Mouse (Mus musculus) CH12.LX (cell line): Measurements from ENCODE around the gene Deup1. TPM values are rescaled to one million over a fixed set of nuclear protein-coding genes. Genes with fewer than 3 reads are reported as not detected.

Experiments
- DNase-seq: peaks from one replicate; pipeline ENCODE4 v3.0.0-alpha.2; 2013; ENCODE audit errors: extremely low read depth
- H3K27ac ChIP-seq: 2 replicates; pipeline ENCODE4 v1.5.1; 2012; ENCODE audit warnings: low read depth, mild to moderate bottlenecking, control low read depth, moderate library complexity; ENCODE audit not compliant: insufficient read depth
- H3K27me3 ChIP-seq: replicated peaks from 2 replicates; pipeline ENCODE3; 2012; ENCODE audit warnings: inconsistent platforms
- H3K36me3 ChIP-seq, 2 experiments: replicated peaks in 1 of 2; 2 replicates each; pipeline versions ENCODE3 to v1.6.1; 2012; ENCODE audit warnings: inconsistent platforms in 1 of 2, low read length in 1 of 2, mild to moderate bottlenecking in 1 of 2, mixed read lengths in 1 of 2, moderate library complexity in 1 of 2; ENCODE audit not compliant: control insufficient read depth in 1 of 2, insufficient read depth in 1 of 2
- H3K4me1 ChIP-seq, 2 experiments: 2 replicates each; pipeline ENCODE4 v1.6.1; 2012; ENCODE audit warnings: inconsistent platforms in 1 of 2, moderate library complexity in 1 of 2; ENCODE audit not compliant: insufficient read depth in 2 of 2, control insufficient read depth in 1 of 2
- H3K4me2 ChIP-seq: 2 replicates; pipeline ENCODE4 v1.6.1; 2012; ENCODE audit warnings: low read depth, mild to moderate bottlenecking, control low read depth; ENCODE audit not compliant: poor library complexity, insufficient read depth, severe bottlenecking
- H3K4me3 ChIP-seq, 3 experiments: fragments of 150-350 bp in 1 of 3; sonication (generic) in 1 of 3; replicated peaks in 1 of 3; 2 replicates each; pipeline versions ENCODE3 to v1.5.1; 2011 to 2012; ENCODE audit warnings: low read depth in 2 of 3, low read length in 2 of 3, mild to moderate bottlenecking in 2 of 3, moderate library complexity in 2 of 3, control low read depth in 1 of 3, improper control_type of control experiment in 1 of 3, inconsistent platforms in 1 of 3, mixed read lengths in 1 of 3; ENCODE audit not compliant: poor library complexity in 1 of 3
- H3K79me2 ChIP-seq: replicated peaks from 2 replicates; pipeline ENCODE4 v1.6.1; 2012; ENCODE audit warnings: mild to moderate bottlenecking, moderate library complexity; ENCODE audit not compliant: control insufficient read depth, poor library complexity, insufficient read depth, severe bottlenecking; ENCODE audit errors: extremely low read depth
- H3K9ac ChIP-seq: 2 replicates; pipeline ENCODE4 v1.6.1; 2012; ENCODE audit warnings: low read depth, mild to moderate bottlenecking, control low read depth, moderate library complexity; ENCODE audit not compliant: insufficient read depth
- H3K9me3 ChIP-seq: replicated peaks from 2 replicates; pipeline ENCODE3; 2012; ENCODE audit warnings: low read length, inconsistent platforms, mixed read lengths
- CHD1 ChIP-seq: IDR thresholded peaks from 2 replicates; pipeline ENCODE4 v1.6.1; 2012; ENCODE audit warnings: low read depth, low read length, improper control_type of control experiment, inconsistent platforms
- CTCF ChIP-seq, 2 experiments: IDR thresholded peaks in 1 of 2; conservative IDR thresholded peaks in 1 of 2; 2 replicates each; pipeline ENCODE4 v1.5.1; 2011 to 2012; ENCODE audit warnings: low read depth in 2 of 2, low read length in 2 of 2, improper control_type of control experiment in 1 of 2, inconsistent platforms in 1 of 2, mild to moderate bottlenecking in 1 of 2, moderate library complexity in 1 of 2
- ELF1 ChIP-seq: IDR thresholded peaks from 2 replicates; pipeline ENCODE4 v1.6.1; 2014; ENCODE audit warnings: low read depth, mild to moderate bottlenecking, inconsistent platforms, low read length, improper control_type of control experiment
- EP300 ChIP-seq: IDR thresholded peaks from 2 replicates; pipeline ENCODE4 v1.6.1; 2011; ENCODE audit warnings: low read length, improper control_type of control experiment
- ETS1 ChIP-seq: conservative IDR thresholded peaks from 2 replicates; pipeline ENCODE4 v1.6.1; 2012; ENCODE audit warnings: low read depth, mild to moderate bottlenecking, inconsistent platforms, low read length, improper control_type of control experiment, moderate library complexity
- HCFC1 ChIP-seq: IDR thresholded peaks from 2 replicates; pipeline ENCODE4 v1.6.1; 2012; ENCODE audit warnings: low read depth, mild to moderate bottlenecking, inconsistent platforms, low read length, improper control_type of control experiment
- IRF4 ChIP-seq: IDR thresholded peaks from 2 replicates; pipeline ENCODE4 v1.6.1; 2014; ENCODE audit warnings: low read depth, mild to moderate bottlenecking, inconsistent platforms, low read length, improper control_type of control experiment
- JUN ChIP-seq: IDR thresholded peaks from 2 replicates; pipeline ENCODE4 v1.6.1; 2011; ENCODE audit warnings: low read depth, mild to moderate bottlenecking, low read length, improper control_type of control experiment, moderate library complexity; ENCODE audit not compliant: insufficient read depth
- JUND ChIP-seq: conservative IDR thresholded peaks from 2 replicates; pipeline ENCODE4 v1.6.1; 2011; ENCODE audit warnings: low read depth, low read length, improper control_type of control experiment
- MAZ ChIP-seq: IDR thresholded peaks from 2 replicates; pipeline ENCODE4 v1.6.1; 2012; ENCODE audit warnings: low read depth, mild to moderate bottlenecking, inconsistent platforms, low read length, improper control_type of control experiment, moderate library complexity
- MEF2A ChIP-seq: IDR thresholded peaks from 2 replicates; pipeline ENCODE4 v1.6.1; 2014; ENCODE audit warnings: low read depth, mild to moderate bottlenecking, inconsistent platforms, low read length, improper control_type of control experiment, borderline replicate concordance
- PAX5 ChIP-seq: IDR thresholded peaks from 2 replicates; pipeline ENCODE4 v1.6.1; 2012; ENCODE audit warnings: low read length, inconsistent platforms, mixed read lengths
- RAD21 ChIP-seq: IDR thresholded peaks from 2 replicates; pipeline ENCODE4 v1.6.1; 2011; ENCODE audit warnings: low read depth, mild to moderate bottlenecking, low read length, improper control_type of control experiment, moderate library complexity
- SIN3A ChIP-seq: IDR thresholded peaks from 2 replicates; pipeline ENCODE4 v1.6.1; 2012; ENCODE audit warnings: low read length, improper control_type of control experiment, inconsistent platforms
- USF1 ChIP-seq: IDR thresholded peaks from 2 replicates; pipeline ENCODE4 v1.6.1; 2014; ENCODE audit warnings: low read depth, mild to moderate bottlenecking, inconsistent platforms, low read length, improper control_type of control experiment
- USF2 ChIP-seq: conservative IDR thresholded peaks from 2 replicates; pipeline ENCODE4 v1.6.1; 2011; ENCODE audit warnings: low read depth, low read length, improper control_type of control experiment
- ZC3H11A ChIP-seq: IDR thresholded peaks from 2 replicates; pipeline ENCODE4 v1.6.1; 2012; ENCODE audit warnings: low read depth, mild to moderate bottlenecking, inconsistent platforms, low read length, improper control_type of control experiment
- ZKSCAN1 ChIP-seq: IDR thresholded peaks from 2 replicates; pipeline ENCODE4 v1.6.1; 2012; ENCODE audit warnings: low read depth, inconsistent platforms, low read length, improper control_type of control experiment, borderline replicate concordance
- ZNF384 ChIP-seq: IDR thresholded peaks from 2 replicates; pipeline ENCODE4 v1.6.1; 2012; ENCODE audit warnings: low read depth, low read length, improper control_type of control experiment, inconsistent platforms
- dilution Hi-C: fragments of 300-500 bp; cut with MboI; formaldehyde crosslinking; loops from 2 replicates; pipeline ENCODE4 v1.14.3; 2020; ENCODE audit warnings: low sequenced_read_pairs; ENCODE audit not compliant: extremely low pct_unique_long_range_greater_than_20kb, extremely low pct_ligation_motif_present
- in situ Hi-C: fragments of 300-500 bp; cut with MboI; formaldehyde crosslinking; loops from 3 replicates; pipeline ENCODE4 v1.14.3; 2019; ENCODE audit warnings: low sequenced_read_pairs, low pct_ligation_motif_present, low pct_unique_long_range_greater_than_20kb, mixed read lengths
- polyA plus RNA-seq: library from polyadenylated mRNA; unstranded; fragments of >175 nt; gene quantifications from 2 replicates; pipeline ENCODE4 v1.2.1, GENCODE M21; 2012; ENCODE audit warnings: low read depth; ENCODE audit not compliant: insufficient read length
- total RNA-seq, 2 experiments: library from RNA; depleted of rRNA; stranded (reverse); fragments of 300-350 nt in 1 of 2; fragments of >200 nt in 1 of 2; gene quantifications; 2 replicates each; pipeline ENCODE4 v1.2.3; 2012 to 2014

Deup1 gene
- total and polyA plus RNA-seq, 3 experiments: 0.04 to 0.42 (median 0.29) TPM

GRCm38 (mm10) chr9:15659069-15659468 lies 31.3 kb upstream of the Deup1 start:
- Histone ChIP-seq H3K9me3 (peaks cover 14% of the 10 kb centered on the region), H3K27ac (no peak overlapping the region), H3K36me3 (no peaks in the 10 kb centered on the region), H3K4me2 (no peak overlapping the region), H3K79me2 (no peaks in the 10 kb centered on the region), H3K27me3 (no peaks in the 10 kb centered on the region), H3K4me1 (peaks cover 2 to 10% of the 10 kb centered on the region in 2 experiments; a peak in 2 of 4 replicates), H3K9ac (no peak overlapping the region), H3K4me3 (no peak overlapping the region)
- TF ChIP-seq CHD1 (no peak), ETS1 (no peak), MEF2A (0 out of 2 replicates have a peak, but pooled peaks have one; percentile 33)
- dilution Hi-C loops (no loop called here), in situ Hi-C loops (no loop called here)
- DNase-seq: no peak

- H3K9ac ChIP-seq: no peak overlapping the region
- no peak overlapping the region for H3K4me2 ChIP-seq
- H3K27me3 ChIP-seq: no peaks in the 10 kb centered on the region
- H3K27ac ChIP-seq: no peak overlapping the region
- in situ Hi-C loops (no loop called here), dilution Hi-C loops (no loop called here)
- H3K36me3 ChIP-seq: no peaks in the 10 kb centered on the region
- no peaks in the 10 kb centered on the region for H3K79me2 ChIP-seq
- H3K9me3 ChIP-seq: peaks cover 14% of the 10 kb centered on the region
- H3K4me1 ChIP-seq: peaks cover 2 to 15% of the 10 kb centered on the region in 2 experiments; a peak in 2 of 4 replicates
- H3K4me3 ChIP-seq: no peak overlapping the region
- no peak for DNase-seq
- no peak for TF ChIP-seq CTCF (conservative IDR thresholded peaks at IDR 0.05 in 1 of 2, IDR thresholded peaks at IDR 0.05 in 1 of 2; ENCODE audit: low read depth in 2 of 2, low read length in 2 of 2)
- TF ChIP-seq IRF4: no peak
- no peak for TF ChIP-seq JUND
- no peak for TF ChIP-seq USF1
- no peak for TF ChIP-seq ELF1
- no peak for TF ChIP-seq HCFC1
- TF ChIP-seq CHD1: no peak
- no peak for TF ChIP-seq RAD21
- TF ChIP-seq SIN3A: no peak
- no peak for TF ChIP-seq JUN
- TF ChIP-seq ZNF384: no peak
- no peak for TF ChIP-seq USF2
- no peak for TF ChIP-seq PAX5
- no peak for TF ChIP-seq ZC3H11A
- TF ChIP-seq ZKSCAN1: no peak
- no peak for TF ChIP-seq MAZ
- no peak for TF ChIP-seq EP300
These were observed 30.6 kb upstream of the Deup1 start for GRCm38 (mm10) chr9:15658236-15658785.
